Mouse (Mus musculus) hindbrain, embryonic 16.5 days (tissue): Measurements from ENCODE around the gene Hacd3. TPM values are rescaled to one million over a fixed set of nuclear protein-coding genes. Genes with fewer than 3 reads are reported as not detected.
"Not testable (repeated sequence)": the region's sequence is repeated elsewhere in the genome, so short reads cannot be mapped to it uniquely, and the experiment has no call there.

Experiments used
- ATAC-seq: fragments of 200-750 bp; cut with Nextera tagmentation; 2 replicates; pipeline ENCODE4 v1.8.0; 2017; ENCODE audit warnings: moderate TSS enrichment, moderate library complexity
- H3K27ac ChIP-seq: fragments of 300-500 bp; sonication (generic); 2 replicates; pipeline ENCODE4 v1.5.1; 2014; ENCODE audit warnings: low read depth, mild to moderate bottlenecking, control low read depth, low read length, moderate library complexity
- H3K27me3 ChIP-seq: fragments of 300-500 bp; sonication (generic); replicated peaks from 2 replicates; pipeline ENCODE4 v1.6.1; 2014; ENCODE audit warnings: low read length; ENCODE audit not compliant: control insufficient read depth, insufficient read depth
- H3K36me3 ChIP-seq: fragments of 300-500 bp; sonication (generic); 2 replicates; pipeline ENCODE4 v1.6.1; 2014; ENCODE audit warnings: mild to moderate bottlenecking, low read length, moderate library complexity, mixed read lengths; ENCODE audit not compliant: control insufficient read depth, insufficient read depth
- H3K4me1 ChIP-seq: fragments of 300-500 bp; sonication (generic); 2 replicates; pipeline ENCODE4 v1.6.1; 2014; ENCODE audit warnings: low read depth, low read length; ENCODE audit not compliant: control insufficient read depth, insufficient read depth
- H3K4me2 ChIP-seq: fragments of 300-500 bp; sonication (generic); 2 replicates; pipeline ENCODE4 v1.6.1; 2014; ENCODE audit warnings: mild to moderate bottlenecking, low read length, control low read depth, moderate library complexity
- H3K4me3 ChIP-seq: fragments of 300-500 bp; sonication (generic); 2 replicates; pipeline ENCODE4 v1.5.1; 2014; ENCODE audit warnings: mild to moderate bottlenecking, low read length, control low read depth, moderate library complexity
- H3K9ac ChIP-seq: fragments of 300-500 bp; sonication (generic); 2 replicates; pipeline ENCODE4 v1.6.1; 2014; ENCODE audit warnings: low read depth, mild to moderate bottlenecking, control low read depth, low read length, moderate library complexity
- H3K9me3 ChIP-seq: fragments of 300-500 bp; sonication (generic); 2 replicates; pipeline ENCODE4 v1.6.1; 2014; ENCODE audit warnings: mild to moderate bottlenecking, low read length, moderate library complexity; ENCODE audit not compliant: control insufficient read depth
- WGBS: fragments of 180-500 bp; shearing (Covaris S2); extraction: QIAGEN DNeasy Blood & Tissue Kit; methylation state at CpG from one replicate; pipeline ENCODE4 v1.1.7; 2014; 5-methylcytosine and 5-hydroxymethylcytosine counted together
- polyA plus RNA-seq: library from polyadenylated mRNA; unstranded; fragments of >200 nt; fragmentation: Nextera tagmentation; extraction: Ambion mirVana; gene quantifications from 2 replicates; pipeline ENCODE4 v1.2.1, GENCODE M21; 2015

Hacd3 gene
- polyA plus RNA-seq, 1 experiment from 2014 or later, result 254 TPM

GRCm38 (mm10) chr9:65005737-65006136, 15.8 kb downstream of the Hacd3 start:
- ATAC-seq, result no peak
- Histone ChIP-seq H3K9ac (no peak overlapping the region), H3K36me3 (peaks cover 34% of the 10 kb centered on the region)

DNA sequence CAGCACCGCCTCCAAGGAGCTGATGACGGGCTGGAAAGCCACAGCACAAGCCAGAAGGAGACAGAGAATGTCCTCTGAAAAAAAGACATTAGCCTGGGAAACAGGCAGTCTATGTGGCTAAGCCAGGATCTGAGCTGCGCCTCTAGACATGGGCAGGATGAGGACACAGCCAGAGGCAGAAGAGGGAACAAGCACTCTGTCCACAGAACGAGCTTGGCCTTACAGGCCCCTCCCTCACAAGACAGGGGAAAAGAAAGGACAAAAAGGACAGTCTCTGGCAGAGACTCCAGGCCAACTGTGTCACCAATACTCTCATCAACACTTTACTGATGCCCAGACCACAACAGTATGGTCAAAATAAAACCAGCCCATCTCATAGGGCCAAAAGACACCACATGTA, 20.0 kb downstream of the Hacd3 start:
- H3K36me3 ChIP-seq, result peaks cover 48% of the 10 kb centered on the region
- no peak for ATAC-seq
- no peak overlapping the region for H3K27ac ChIP-seq
- no peak overlapping the region for H3K4me2 ChIP-seq
- no peak overlapping the region for H3K4me3 ChIP-seq
- no peaks in the 10 kb centered on the region for H3K4me1 ChIP-seq
- H3K9ac ChIP-seq, result no peak overlapping the region
- 58% methylated on average over 4 of the region's 4 CpGs for WGBS
- H3K9me3 ChIP-seq, result no peaks in the 10 kb centered on the region
- H3K27me3 ChIP-seq, result no peaks in the 10 kb centered on the region

More at GRCm38 (mm10) chr9:65005737-65006136, 15.8 kb downstream of the Hacd3 start:
- no peak overlapping the region for H3K4me2 ChIP-seq
- H3K27ac ChIP-seq, result no peak overlapping the region
- WGBS, result 96% methylated on average over 8 of the region's 8 CpGs
- no peaks in the 10 kb centered on the region for H3K4me1 ChIP-seq
- no peaks in the 10 kb centered on the region for H3K27me3 ChIP-seq
- no peak overlapping the region for H3K4me3 ChIP-seq
- no peaks in the 10 kb centered on the region for H3K9me3 ChIP-seq

DNA sequence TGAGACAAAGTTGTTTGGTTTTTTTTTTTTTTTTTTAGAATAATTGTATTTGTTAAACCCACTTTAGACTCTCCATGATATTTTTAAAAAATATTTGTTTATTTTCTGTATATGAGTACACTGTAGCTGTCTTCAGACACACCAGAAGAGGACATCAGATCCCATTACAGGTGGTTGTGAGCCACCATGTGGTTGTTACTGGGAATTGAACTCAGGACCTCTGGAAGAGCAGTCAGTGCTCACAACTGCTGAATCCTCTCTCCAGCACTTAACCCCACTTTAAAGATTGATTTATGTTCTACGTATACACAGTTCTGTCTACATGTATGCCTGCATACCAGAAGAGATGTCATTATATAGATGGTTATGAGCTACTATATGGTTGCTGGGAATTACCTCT, 26.0 kb downstream of the Hacd3 start:
- H3K36me3 ChIP-seq, result peaks cover 30% of the 10 kb centered on the region

GRCm38 (mm10) chr9:64990291-64990690, 31.2 kb downstream of the Hacd3 start:
- no peak overlapping the region for H3K4me3 ChIP-seq
- H3K27ac ChIP-seq, result no peak overlapping the region
- no peaks in the 10 kb centered on the region for H3K27me3 ChIP-seq
- H3K9ac ChIP-seq, result no peak overlapping the region
- H3K4me2 ChIP-seq, result no peak overlapping the region
- no peaks in the 10 kb centered on the region for H3K9me3 ChIP-seq
- no peaks in the 10 kb centered on the region for H3K4me1 ChIP-seq
- no peak for ATAC-seq
- peaks cover 38% of the 10 kb centered on the region for H3K36me3 ChIP-seq
- WGBS, result 92% methylated on average over 7 of the region's 7 CpGs

More for the DNA sequence above, 26.0 kb downstream of the Hacd3 start:
- H3K9ac ChIP-seq, H3K4me3 ChIP-seq, ATAC-seq, H3K9me3 ChIP-seq, H3K27ac ChIP-seq, H3K4me2 ChIP-seq, H3K27me3 ChIP-seq, H3K4me1 ChIP-seq: not testable (repeated sequence)
- WGBS, result 97% methylated on average over 1 of the region's 1 CpGs

DNA sequence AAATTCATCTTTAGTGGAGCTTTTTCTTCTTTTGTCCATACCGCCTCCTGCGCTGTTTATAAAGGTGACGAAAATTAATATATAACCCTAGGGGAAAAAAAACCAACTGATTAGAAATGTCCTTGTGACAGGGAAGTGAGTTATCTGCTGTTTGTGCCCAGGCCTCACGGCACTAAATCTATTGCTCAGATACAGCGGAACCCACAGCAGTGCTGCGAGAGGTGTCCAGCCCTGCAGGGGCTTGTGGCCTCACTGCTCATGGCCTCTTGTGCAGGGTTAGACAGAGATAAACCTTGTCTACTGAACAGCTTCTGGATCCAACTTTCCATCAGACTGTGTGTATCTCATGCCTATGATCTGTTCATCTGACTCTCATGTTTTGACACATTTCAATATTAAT, 33.0 kb downstream of the Hacd3 start:
- Histone ChIP-seq H3K4me1 (no peaks in the 10 kb centered on the region), H3K27me3 (no peaks in the 10 kb centered on the region), H3K27ac (no peak overlapping the region), H3K36me3 (peaks cover 35% of the 10 kb centered on the region), H3K4me2 (no peak overlapping the region), H3K4me3 (no peak overlapping the region), H3K9ac (no peak overlapping the region), H3K9me3 (no peaks in the 10 kb centered on the region)
- 91% methylated on average over 6 of the region's 6 CpGs for WGBS
- no peak for ATAC-seq

- Histone ChIP-seq H3K9ac (no peak overlapping the region), H3K9me3 (no peaks in the 10 kb centered on the region), H3K4me3 (no peak overlapping the region), H3K27ac (no peak overlapping the region), H3K36me3 (peaks cover 38% of the 10 kb centered on the region), H3K4me1 (no peaks in the 10 kb centered on the region), H3K4me2 (no peak overlapping the region), H3K27me3 (no peaks in the 10 kb centered on the region)
- 90% methylated on average over 2 of the region's 2 CpGs for WGBS
- ATAC-seq, result no peak
Measured at GRCm38 (mm10) chr9:64987651-64988050, 33.8 kb downstream of the Hacd3 start.

DNA sequence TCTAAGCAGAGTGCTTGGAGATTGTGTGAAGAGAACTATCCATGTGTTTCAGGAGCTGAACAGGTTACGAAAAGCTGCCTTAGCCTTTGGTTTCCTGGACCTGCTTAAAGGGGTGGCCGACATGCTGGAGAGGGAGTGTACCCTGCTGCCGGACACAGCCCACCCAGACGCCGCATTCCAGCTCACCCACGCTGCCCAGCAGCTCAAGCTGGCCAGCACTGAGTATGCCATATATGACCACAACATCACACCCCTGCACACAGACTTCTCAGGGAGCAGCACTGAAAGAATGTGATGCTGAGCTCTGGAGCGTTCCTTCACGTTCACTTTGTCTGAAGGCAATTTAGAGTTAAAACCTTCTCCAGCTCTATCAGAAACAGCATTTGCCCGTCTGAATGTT, 35.7 kb downstream of the Hacd3 start:
- WGBS, result 84% methylated on average over 9 of the region's 9 CpGs
- no peak overlapping the region for H3K4me3 ChIP-seq
- peaks cover 41% of the 10 kb centered on the region for H3K36me3 ChIP-seq
- no peak for ATAC-seq
- H3K9ac ChIP-seq, result no peak overlapping the region
- H3K9me3 ChIP-seq, result no peaks in the 10 kb centered on the region
- H3K4me1 ChIP-seq, result no peaks in the 10 kb centered on the region
- H3K4me2 ChIP-seq, result no peak overlapping the region
- no peaks in the 10 kb centered on the region for H3K27me3 ChIP-seq
- H3K27ac ChIP-seq, result no peak overlapping the region

- no peak overlapping the region for H3K27ac ChIP-seq
Measured at GRCm38 (mm10) chr9:64985037-64985794, 36.3 kb downstream of the Hacd3 start.

GRCm38 (mm10) chr9:64981904-64982303, 39.6 kb downstream of the Hacd3 start:
- no peak overlapping the region for H3K4me2 ChIP-seq
- H3K27ac ChIP-seq, result no peak overlapping the region
- peaks cover 46% of the 10 kb centered on the region for H3K36me3 ChIP-seq
- WGBS, result 78% methylated on average over 1 of the region's 1 CpGs
- H3K9me3 ChIP-seq, result no peaks in the 10 kb centered on the region
- no peaks in the 10 kb centered on the region for H3K27me3 ChIP-seq
- H3K9ac ChIP-seq, result no peak overlapping the region
- H3K4me3 ChIP-seq, result no peak overlapping the region
- no peak for ATAC-seq
- no peaks in the 10 kb centered on the region for H3K4me1 ChIP-seq

More at GRCm38 (mm10) chr9:64985037-64985794, 36.3 kb downstream of the Hacd3 start:
- peaks cover 43% of the 10 kb centered on the region for H3K36me3 ChIP-seq
- H3K4me3 ChIP-seq, result no peak overlapping the region
- 83% methylated on average over 8 of the region's 8 CpGs for WGBS
- no peaks in the 10 kb centered on the region for H3K27me3 ChIP-seq
- no peaks in the 10 kb centered on the region for H3K9me3 ChIP-seq
- no peak for ATAC-seq
- H3K9ac ChIP-seq, result no peak overlapping the region
- no peak overlapping the region for H3K4me2 ChIP-seq
- H3K4me1 ChIP-seq, result no peaks in the 10 kb centered on the region
